Mouse (Mus musculus) urinary bladder, postnatal 36 days (tissue): ENCODE results near the gene Erp29.

Experiments
- DNase-seq, 2 experiments: peaks; one replicate each; pipeline ENCODE4 v3.0.0; 2022; ENCODE audit warnings: low spot score in 2 of 2, mixed read lengths in 1 of 2

Gene Erp29

DNA sequence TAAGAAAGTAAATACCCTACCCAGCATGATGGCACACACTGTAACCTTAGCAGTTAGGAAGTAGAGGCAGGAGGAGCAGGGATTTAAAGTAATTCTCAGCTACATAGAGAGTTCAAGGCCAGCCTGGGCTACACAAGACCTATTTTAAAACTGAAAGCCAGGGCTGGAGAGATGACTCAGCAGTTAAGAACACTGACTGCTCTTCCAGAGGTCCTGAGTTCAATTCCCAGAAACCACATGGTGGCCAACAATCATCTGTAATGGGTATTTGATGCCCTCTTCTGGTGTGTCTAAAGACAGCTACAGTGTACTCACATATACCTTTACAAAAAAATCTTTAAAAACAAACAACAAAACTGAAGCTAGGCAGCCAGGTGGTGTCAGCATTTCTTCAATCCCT, 62.6 kb downstream of the Erp29 start:
- no peak for DNase-seq

GRCm38 (mm10) chr5:121389106-121389505, 63.2 kb downstream of the Erp29 start:
- DNase-seq = peak in 1 of 2 experiments; percentile 48

- DNase-seq = peak in 1 of 2 experiments; percentile 61
Observed at GRCm38 (mm10) chr5:121387126-121387525, 65.2 kb downstream of the Erp29 start.

DNA sequence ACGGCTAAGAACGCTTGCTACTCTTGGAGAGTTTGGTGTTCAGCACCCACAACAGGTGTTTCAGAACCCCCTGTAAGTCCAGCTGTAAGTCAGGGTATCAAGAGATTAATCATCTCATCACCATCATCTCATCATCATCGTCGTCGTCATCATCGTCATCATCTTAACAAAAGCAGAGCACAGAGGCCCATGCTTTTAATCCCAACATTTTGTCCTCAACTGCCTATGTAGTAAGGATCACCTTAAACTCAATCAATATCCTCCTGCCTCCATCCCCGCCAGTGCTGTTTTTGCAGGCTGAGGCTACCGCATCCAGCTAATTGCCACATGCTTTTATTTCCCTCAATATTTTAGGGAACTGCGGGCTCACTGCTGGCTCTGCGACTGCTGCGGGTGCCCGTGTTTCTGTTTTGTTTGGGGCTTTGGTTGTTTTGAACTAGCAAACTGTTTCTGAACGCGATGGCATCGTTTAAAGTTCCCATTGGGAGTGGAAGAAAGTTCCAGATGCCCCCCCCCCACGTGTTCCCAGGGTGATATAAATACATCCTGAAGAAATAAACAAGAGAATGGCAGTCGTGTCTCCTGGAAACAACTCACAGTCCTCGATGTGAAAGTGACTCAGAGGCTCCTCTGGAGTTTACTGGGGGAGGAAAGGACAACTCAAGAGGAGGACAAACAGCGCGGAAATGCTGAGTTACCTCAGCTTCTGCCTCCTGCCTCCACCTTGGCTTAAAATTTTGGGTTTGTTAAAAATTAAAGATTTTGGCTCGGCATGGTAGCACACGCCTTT, 66.0 kb downstream of the Erp29 start:
- peak in 1 of 2 experiments; percentile 8 for DNase-seq

- peak; percentile 89 to 96 for DNase-seq
Observed at GRCm38 (mm10) chr5:121385461-121386119, 66.7 kb downstream of the Erp29 start, which contains the start of gene Trafd1. Gene Trafd1 (minus strand): TSS chr5:121385632.

- DNase-seq = peak in 1 of 2 experiments; percentile 54
Observed at GRCm38 (mm10) chr5:121384757-121385460, 67.4 kb downstream of the Erp29 start.

DNA sequence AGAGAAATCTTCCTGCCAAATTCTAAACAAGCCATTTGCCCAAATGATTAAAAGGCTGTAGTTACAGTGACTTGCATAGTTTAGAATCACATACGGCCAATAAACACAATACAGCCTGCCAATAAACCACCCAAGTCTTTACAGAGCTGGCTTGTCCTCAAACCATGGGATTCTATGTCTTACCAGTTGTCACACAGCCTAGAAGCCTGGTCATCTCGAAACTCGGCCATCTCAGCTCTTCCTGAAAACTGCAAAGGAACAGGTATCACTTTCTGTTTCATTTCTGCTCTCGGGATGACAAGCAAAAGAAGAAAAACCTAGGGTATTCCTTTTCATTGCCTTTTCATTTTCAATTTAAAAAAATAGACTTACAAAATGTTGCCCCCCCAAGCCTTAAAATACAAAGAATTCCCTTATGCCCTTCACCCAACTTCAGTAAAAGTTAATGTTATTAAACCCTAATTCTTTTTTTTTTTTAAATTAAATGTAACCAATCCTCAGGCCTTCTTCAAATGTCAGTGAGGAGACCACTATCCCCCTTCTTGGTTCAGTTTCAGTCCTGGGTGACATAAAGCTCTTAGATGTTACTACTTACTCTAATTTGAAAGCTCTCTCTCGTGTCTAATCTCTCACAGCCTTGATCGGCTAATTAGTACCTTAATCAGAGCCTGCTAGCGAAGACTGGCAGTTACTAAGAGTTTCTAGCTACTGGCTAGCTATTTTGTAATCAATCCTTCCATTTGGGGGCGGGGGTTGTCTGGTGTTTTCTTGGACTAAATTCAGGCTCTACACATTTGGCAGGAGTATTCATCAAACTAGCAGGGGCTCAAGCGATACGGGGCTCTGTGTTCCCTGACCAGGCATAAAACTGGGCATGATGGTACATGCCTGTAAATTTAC, 68.2 kb downstream of the Erp29 start:
- DNase-seq = no peak

GRCm38 (mm10) chr5:121380692-121381091, 71.6 kb downstream of the Erp29 start:
- DNase-seq = no peak

DNA sequence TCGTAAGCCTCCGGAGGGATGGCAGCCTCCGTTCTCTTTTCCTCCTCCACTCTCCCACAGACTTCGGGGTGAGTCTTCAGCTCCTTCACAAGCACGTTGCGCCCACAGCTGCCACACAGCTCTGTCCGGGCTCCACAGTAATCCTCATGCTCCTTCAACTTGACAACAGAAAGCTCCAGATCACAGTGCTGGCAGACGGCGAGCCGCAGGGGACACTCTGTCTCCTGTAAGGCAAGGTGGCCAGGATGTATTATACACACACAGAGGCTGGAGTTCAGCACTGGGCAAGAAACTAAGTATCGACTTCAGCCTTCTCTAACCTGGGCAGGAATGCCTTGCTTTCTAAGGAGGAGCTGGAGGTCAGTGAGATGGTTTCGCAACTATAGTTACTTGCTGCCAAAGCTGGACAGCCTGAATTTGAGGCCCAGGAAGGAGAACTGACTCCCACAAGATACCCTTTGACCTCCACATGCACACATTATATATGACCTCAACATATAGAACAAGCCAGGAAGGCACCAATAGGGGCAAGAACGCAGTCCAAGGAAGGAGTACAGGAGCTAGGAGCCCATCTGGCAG, 73.5 kb downstream of the Erp29 start:
- no peak for DNase-seq
